Mouse (Mus musculus): ENCODE data around the gene Ube2l6. TPM values are rescaled to one million over a fixed set of nuclear protein-coding genes. Genes with fewer than 3 reads are reported as not detected.
"Not testable (repeated sequence)": the region's sequence is repeated elsewhere in the genome, so short reads cannot be mapped to it uniquely, and the experiment has no call there.

Ube2l6 gene
- polyA plus RNA-seq, 1 experiment from 2014 or later: 33.3 TPM

DNA sequence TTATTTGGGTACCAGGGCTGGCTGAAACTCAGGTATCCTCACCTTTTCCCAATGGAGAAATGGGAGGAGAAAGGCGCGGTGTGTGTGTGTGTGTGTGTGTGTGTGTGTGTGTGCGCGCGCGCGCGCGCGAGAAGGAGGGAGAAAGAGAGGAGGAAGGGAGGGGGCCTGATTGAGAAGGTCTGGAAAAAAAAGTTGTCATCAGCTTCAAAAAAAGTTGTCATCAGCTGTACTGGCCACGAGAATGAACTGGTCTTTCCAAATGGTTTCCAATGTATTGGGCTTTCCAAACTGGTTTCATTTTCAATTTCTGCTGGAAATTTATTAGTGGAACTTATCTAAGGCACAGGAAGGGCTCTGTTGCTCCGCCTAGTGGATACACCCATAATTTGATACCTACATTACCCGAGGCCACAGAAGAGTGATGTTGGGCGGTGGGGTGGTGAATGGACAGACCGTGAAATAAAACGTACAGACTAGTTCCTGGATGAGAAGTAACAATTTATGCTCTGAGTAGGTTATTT is 473 bp downstream of the Ube2l6 start:
- H3K9ac ChIP-seq (ENCODE audit: low read length): peak overlapping the region; percentile 48
- H3K27ac ChIP-seq (ENCODE audit: low read depth): peak overlapping the region; percentile 43; the same call in 1 of the 2 replicates
- under 1% methylated on average over 16 of the region's 16 CpGs for WGBS
- DNase-seq (ENCODE audit: low spot score) (peak; percentile 74), ATAC-seq (replicated peaks; ENCODE audit: low FRiP score, low TSS enrichment, low read depth) (peak; percentile 72)
- no peaks in the 10 kb centered on the region; the same call in 1 of the 2 replicates for H3K4me1 ChIP-seq (replicated peaks; ENCODE audit: control insufficient read depth, insufficient read depth, low read length)
- no peaks in the 10 kb centered on the region for H3K27me3 ChIP-seq (replicated peaks; ENCODE audit: control insufficient read depth, insufficient read depth, low read length)
- no peaks in the 10 kb centered on the region for H3K9me3 ChIP-seq (ENCODE audit: control insufficient read depth, low read length)
- peak overlapping the region; percentile 61 for H3K4me3 ChIP-seq (ENCODE audit: low read depth, low read length)
- H3K4me2 ChIP-seq (ENCODE audit: low read length): peak overlapping the region; percentile 60
- H3K36me3 ChIP-seq (ENCODE audit: control insufficient read depth, insufficient read depth, low read length): no peaks in the 10 kb centered on the region

DNA sequence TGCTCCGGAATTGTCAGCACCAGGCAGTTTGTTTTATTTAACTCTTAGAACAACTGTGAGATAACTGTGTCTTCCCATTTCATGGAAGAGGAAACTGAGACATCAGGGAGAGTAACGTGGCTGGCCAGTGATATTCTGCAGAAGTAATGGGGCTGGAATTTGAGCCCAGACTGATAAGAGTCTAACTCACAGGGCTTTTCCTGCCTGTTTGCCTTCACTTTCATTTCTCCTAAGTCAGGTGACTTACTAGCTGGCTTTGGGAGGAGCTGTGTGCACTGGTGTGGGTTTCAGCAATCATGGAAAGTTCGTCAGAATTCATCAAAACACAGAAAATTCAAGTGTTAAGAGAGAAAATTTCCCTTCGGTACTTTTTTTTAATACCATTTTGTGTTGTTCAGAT is 1.7 kb downstream of the Ube2l6 start:
- H3K9ac ChIP-seq (ENCODE audit: low read length): no peak overlapping the region
- H3K27ac ChIP-seq (ENCODE audit: low read depth): no peak overlapping the region
- no peak for ATAC-seq (replicated peaks; ENCODE audit: low FRiP score, low TSS enrichment, low read depth)
- no peaks in the 10 kb centered on the region for H3K27me3 ChIP-seq (replicated peaks; ENCODE audit: control insufficient read depth, insufficient read depth, low read length)
- DNase-seq (ENCODE audit: low spot score): no peak
- no peak overlapping the region for H3K4me3 ChIP-seq (ENCODE audit: low read depth, low read length)
- H3K4me2 ChIP-seq (ENCODE audit: low read length): no peak overlapping the region
- H3K9me3 ChIP-seq (ENCODE audit: control insufficient read depth, low read length): no peaks in the 10 kb centered on the region
- no peaks in the 10 kb centered on the region for H3K36me3 ChIP-seq (ENCODE audit: control insufficient read depth, insufficient read depth, low read length)
- 71% methylated on average over 4 of the region's 4 CpGs for WGBS
- H3K4me1 ChIP-seq (replicated peaks; ENCODE audit: control insufficient read depth, insufficient read depth, low read length): no peaks in the 10 kb centered on the region; the same call in 1 of the 2 replicates

DNA sequence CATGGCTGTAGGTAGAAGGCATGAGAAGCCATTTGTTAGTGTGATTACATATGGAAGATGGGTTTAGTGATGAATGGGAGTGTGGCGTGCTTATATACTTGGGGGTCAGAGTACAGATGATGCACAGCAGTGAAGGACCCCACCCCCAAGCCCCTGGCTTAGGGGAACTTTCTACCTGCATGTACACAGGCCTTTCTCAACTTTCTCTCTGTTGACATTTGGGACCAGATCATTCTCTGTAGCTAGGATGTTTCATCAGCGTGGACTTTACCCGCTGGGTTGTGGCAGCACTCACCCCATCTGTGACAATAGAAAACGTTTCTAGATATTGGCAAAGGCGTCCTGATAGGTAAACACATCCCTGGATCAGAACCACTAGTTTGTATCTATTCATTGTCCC is 2.6 kb downstream of the Ube2l6 start:
- H3K27ac ChIP-seq (ENCODE audit: low read depth); H3K4me3 ChIP-seq (ENCODE audit: low read depth, low read length); H3K9ac ChIP-seq (ENCODE audit: low read length); H3K4me1 ChIP-seq (replicated peaks; ENCODE audit: control insufficient read depth, insufficient read depth, low read length); H3K9me3 ChIP-seq (ENCODE audit: control insufficient read depth, low read length); H3K4me2 ChIP-seq (ENCODE audit: low read length); DNase-seq (ENCODE audit: low spot score); H3K36me3 ChIP-seq (ENCODE audit: control insufficient read depth, insufficient read depth, low read length); H3K27me3 ChIP-seq (replicated peaks; ENCODE audit: control insufficient read depth, insufficient read depth, low read length); ATAC-seq (replicated peaks; ENCODE audit: low FRiP score, low TSS enrichment, low read depth): not testable (repeated sequence)
- 82% methylated on average over 5 of the region's 5 CpGs for WGBS

- Histone ChIP-seq H3K4me2 (ENCODE audit: low read length) (no peak overlapping the region), H3K27me3 (replicated peaks; ENCODE audit: control insufficient read depth, insufficient read depth, low read length) (no peaks in the 10 kb centered on the region), H3K4me1 (replicated peaks; ENCODE audit: control insufficient read depth, insufficient read depth, low read length) (no peaks in the 10 kb centered on the region; the same call in 1 of the 2 replicates), H3K9me3 (ENCODE audit: control insufficient read depth, low read length) (no peaks in the 10 kb centered on the region), H3K9ac (ENCODE audit: low read length) (no peak overlapping the region), H3K27ac (ENCODE audit: low read depth) (no peak overlapping the region), H3K36me3 (ENCODE audit: control insufficient read depth, insufficient read depth, low read length) (no peaks in the 10 kb centered on the region), H3K4me3 (ENCODE audit: low read depth, low read length) (no peak overlapping the region)
- no peak for ATAC-seq (replicated peaks; ENCODE audit: low FRiP score, low TSS enrichment, low read depth)
- 87% methylated on average over 7 of the region's 7 CpGs for WGBS
- no peak for DNase-seq (ENCODE audit: low spot score)
Measured at GRCm38 (mm10) chr2:84803963-84804362, 5.3 kb downstream of the Ube2l6 start.

- H3K9ac ChIP-seq (ENCODE audit: low read length): no peak overlapping the region
- no peak for ATAC-seq (replicated peaks; ENCODE audit: low FRiP score, low TSS enrichment, low read depth)
- H3K36me3 ChIP-seq (ENCODE audit: control insufficient read depth, insufficient read depth, low read length): no peaks in the 10 kb centered on the region
- H3K9me3 ChIP-seq (ENCODE audit: control insufficient read depth, low read length): no peaks in the 10 kb centered on the region
- 55% methylated on average over 5 of the region's 5 CpGs for WGBS
- no peak for DNase-seq (ENCODE audit: low spot score)
- no peaks in the 10 kb centered on the region for H3K27me3 ChIP-seq (replicated peaks; ENCODE audit: control insufficient read depth, insufficient read depth, low read length)
- no peak overlapping the region for H3K27ac ChIP-seq (ENCODE audit: low read depth)
- peaks cover 7% of the 10 kb centered on the region for H3K4me1 ChIP-seq (replicated peaks; ENCODE audit: control insufficient read depth, insufficient read depth, low read length)
- no peak overlapping the region for H3K4me2 ChIP-seq (ENCODE audit: low read length)
- no peak overlapping the region for H3K4me3 ChIP-seq (ENCODE audit: low read depth, low read length)
Measured at GRCm38 (mm10) chr2:84806546-84806945, 7.9 kb downstream of the Ube2l6 start.

DNA sequence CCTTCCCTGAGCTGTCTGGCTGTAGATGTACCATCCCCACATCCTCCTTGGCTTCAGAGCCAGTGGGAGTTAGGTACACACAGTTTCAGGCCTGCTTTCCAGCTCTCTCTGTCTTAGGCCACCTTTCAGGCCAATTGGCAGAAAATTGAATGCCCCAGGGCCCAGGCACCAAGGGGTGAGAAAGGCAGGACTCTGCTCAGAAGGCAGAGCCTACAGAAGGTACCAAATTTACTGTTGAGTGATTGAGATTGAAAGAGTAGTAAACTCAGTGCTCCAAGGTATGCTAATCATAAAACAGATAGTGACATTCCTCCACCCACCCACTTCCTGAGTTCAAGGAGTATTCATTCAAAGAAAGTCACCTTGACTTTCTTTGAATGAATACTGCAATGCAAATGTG is 10.7 kb downstream of the Ube2l6 start:
- DNase-seq (ENCODE audit: low spot score) (no peak), ATAC-seq (replicated peaks; ENCODE audit: low FRiP score, low TSS enrichment, low read depth) (no peak)
- H3K27ac ChIP-seq (ENCODE audit: low read depth): no peak overlapping the region
- no peaks in the 10 kb centered on the region for H3K36me3 ChIP-seq (ENCODE audit: control insufficient read depth, insufficient read depth, low read length)
- H3K4me1 ChIP-seq (replicated peaks; ENCODE audit: control insufficient read depth, insufficient read depth, low read length): peaks cover 7% of the 10 kb centered on the region
- no peak overlapping the region for H3K4me3 ChIP-seq (ENCODE audit: low read depth, low read length)
- H3K9me3 ChIP-seq (ENCODE audit: control insufficient read depth, low read length): no peaks in the 10 kb centered on the region
- no peak overlapping the region for H3K9ac ChIP-seq (ENCODE audit: low read length)
- no peak overlapping the region for H3K4me2 ChIP-seq (ENCODE audit: low read length)
- H3K27me3 ChIP-seq (replicated peaks; ENCODE audit: control insufficient read depth, insufficient read depth, low read length): no peaks in the 10 kb centered on the region

DNA sequence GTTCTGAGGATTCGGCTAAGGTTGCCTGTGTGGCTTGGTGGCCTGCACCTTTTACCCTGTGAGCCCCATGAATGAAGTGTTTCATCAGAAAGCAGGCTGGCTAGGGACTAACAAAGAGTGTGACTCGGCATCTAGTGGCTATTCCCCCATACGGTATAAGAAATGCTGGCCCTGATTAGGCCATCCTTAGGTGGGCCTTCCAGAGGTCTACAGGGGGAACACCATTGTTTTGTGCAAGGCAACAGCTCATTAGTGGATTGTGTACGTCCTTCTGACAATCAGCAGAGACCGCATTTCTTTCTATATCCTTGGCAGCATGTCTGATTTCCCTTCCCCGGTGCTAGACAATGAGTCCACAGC is 11.9 kb downstream of the Ube2l6 start:
- DNase-seq (ENCODE audit: low spot score): no peak
- H3K36me3 ChIP-seq (ENCODE audit: control insufficient read depth, insufficient read depth, low read length): no peaks in the 10 kb centered on the region
- H3K4me2 ChIP-seq (ENCODE audit: low read length): peak overlapping the region; percentile 55; the same call in 1 of the 2 replicates
- H3K27ac ChIP-seq (ENCODE audit: low read depth): no peak overlapping the region
- H3K27me3 ChIP-seq (replicated peaks; ENCODE audit: control insufficient read depth, insufficient read depth, low read length): no peaks in the 10 kb centered on the region
- no peak overlapping the region for H3K4me3 ChIP-seq (ENCODE audit: low read depth, low read length)
- H3K9me3 ChIP-seq (ENCODE audit: control insufficient read depth, low read length): no peaks in the 10 kb centered on the region
- peaks cover 7% of the 10 kb centered on the region for H3K4me1 ChIP-seq (replicated peaks; ENCODE audit: control insufficient read depth, insufficient read depth, low read length)
- H3K9ac ChIP-seq (ENCODE audit: low read length): no peak overlapping the region
- ATAC-seq (replicated peaks; ENCODE audit: low FRiP score, low TSS enrichment, low read depth): no peak; the same call in 1 of the 2 replicates
- 79% methylated on average over 6 of the region's 6 CpGs for WGBS

GRCm38 (mm10) chr2:84810886-84811577 is 12.4 kb downstream of the Ube2l6 start:
- H3K27ac ChIP-seq (ENCODE audit: low read depth): no peak overlapping the region
- 31% methylated on average over 26 of the region's 26 CpGs for WGBS
- ATAC-seq (replicated peaks; ENCODE audit: low FRiP score, low TSS enrichment, low read depth): peak; percentile 70

GRCm38 (mm10) chr2:84811880-84812279 is 13.3 kb downstream of the Ube2l6 start:
- H3K4me2 ChIP-seq (ENCODE audit: low read length): no peak overlapping the region
- H3K9ac ChIP-seq (ENCODE audit: low read length): no peak overlapping the region
- no peaks in the 10 kb centered on the region for H3K9me3 ChIP-seq (ENCODE audit: control insufficient read depth, low read length)
- WGBS: 76% methylated on average over 7 of the region's 7 CpGs
- no peak for ATAC-seq (replicated peaks; ENCODE audit: low FRiP score, low TSS enrichment, low read depth)
- H3K36me3 ChIP-seq (ENCODE audit: control insufficient read depth, insufficient read depth, low read length): no peaks in the 10 kb centered on the region
- H3K4me3 ChIP-seq (ENCODE audit: low read depth, low read length): no peak overlapping the region
- H3K4me1 ChIP-seq (replicated peaks; ENCODE audit: control insufficient read depth, insufficient read depth, low read length): peaks cover 7% of the 10 kb centered on the region
- no peaks in the 10 kb centered on the region for H3K27me3 ChIP-seq (replicated peaks; ENCODE audit: control insufficient read depth, insufficient read depth, low read length)
- no peak for DNase-seq (ENCODE audit: low spot score)
- H3K27ac ChIP-seq (ENCODE audit: low read depth): no peak overlapping the region

More at GRCm38 (mm10) chr2:84810886-84811577, 12.4 kb downstream of the Ube2l6 start:
- Histone ChIP-seq H3K9ac (ENCODE audit: low read length) (0 out of 2 replicates have a peak overlapping the region, but pooled peaks have one; percentile 27), H3K36me3 (ENCODE audit: control insufficient read depth, insufficient read depth, low read length) (no peaks in the 10 kb centered on the region), H3K4me3 (ENCODE audit: low read depth, low read length) (peak overlapping the region; percentile 11; the same call in 1 of the 2 replicates), H3K4me2 (ENCODE audit: low read length) (peak overlapping the region; percentile 55), H3K4me1 (replicated peaks; ENCODE audit: control insufficient read depth, insufficient read depth, low read length) (peaks cover 7% of the 10 kb centered on the region), H3K27me3 (replicated peaks; ENCODE audit: control insufficient read depth, insufficient read depth, low read length) (no peaks in the 10 kb centered on the region), H3K9me3 (ENCODE audit: control insufficient read depth, low read length) (no peaks in the 10 kb centered on the region)
- peak; percentile 95 for DNase-seq (ENCODE audit: low spot score)

Data from intestine, embryonic 14.5 days (tissue).